Mouse (Mus musculus): ENCODE results near the gene Mlec. TPM values are rescaled to one million over a fixed set of nuclear protein-coding genes. Genes with fewer than 3 reads are reported as not detected.
A peak's percentile ranks its signal among the peaks of the same experiment; 100 is the strongest.

Gene Mlec
- total and polyA plus RNA-seq, 3 experiments, result 156 to 167 TPM; not detected in 1

GRCm38 (mm10) chr5:115158040-115158983, at the start of gene Mlec (continued):
- TF ChIP-seq GATA1 (IDR thresholded peaks at IDR 0.05; ENCODE audit: low read depth, low read length) (no peak), NRF1 (IDR thresholded peaks at IDR 0.05; ENCODE audit: insufficient read depth, low read depth, low read length, poor library complexity, severe bottlenecking) (peak; percentile 44), POLR2A (IDR thresholded peaks at IDR 0.05; ENCODE audit: control insufficient read depth in 1 of 2, insufficient read depth in 1 of 2, low read depth in 1 of 2, low read length in 2 of 2, poor library complexity in 1 of 2) (peak; percentile 80), MXI1 (IDR thresholded peaks at IDR 0.05; ENCODE audit: low read depth, low read length) (peak; percentile 69), POLR2AphosphoS5 (IDR thresholded peaks at IDR 0.05; ENCODE audit: borderline replicate concordance, low read depth, low read length) (no peak)

DNA sequence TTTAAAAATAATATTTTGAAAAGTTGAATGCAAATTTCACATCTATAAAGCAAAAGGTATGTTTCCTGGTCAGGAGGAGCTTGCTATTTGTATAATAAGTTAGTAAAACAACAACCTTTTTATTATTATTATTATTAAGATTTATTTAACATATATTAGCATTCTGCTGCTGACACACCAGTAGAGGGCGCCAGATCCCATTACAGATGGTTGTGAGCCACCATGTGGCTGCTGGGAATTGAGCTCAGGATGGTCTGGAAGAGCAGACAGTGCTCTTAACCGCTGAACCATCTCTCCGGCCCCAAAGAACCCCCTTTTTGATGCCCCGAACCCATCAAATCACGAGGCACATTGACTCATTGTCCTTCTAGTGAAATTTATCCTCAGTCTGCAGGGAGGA, 49.3 kb upstream of the Mlec start:
- peaks cover 0 to 29% of the 10 kb centered on the region in 2 experiments; a peak in 2 of 4 replicates for H3K4me1 ChIP-seq (ENCODE audit: control insufficient read depth in 1 of 2, insufficient read depth in 2 of 2, low read length in 2 of 2)
- no peak overlapping the region for H3K27ac ChIP-seq (ENCODE audit: control insufficient read depth, low read depth, low read length)
- no peak overlapping the region for H3K9ac ChIP-seq (ENCODE audit: control insufficient read depth, low read depth, low read length, poor library complexity, severe bottlenecking)
- no peak for DNase-seq (ENCODE audit: low read depth, low spot score)
- peaks cover 0 to 8% of the 10 kb centered on the region in 2 experiments; a peak in 2 of 4 replicates for H3K36me3 ChIP-seq (ENCODE audit: control insufficient read depth in 1 of 2, insufficient read depth in 2 of 2, low read length in 2 of 2)
- H3K79me2 ChIP-seq (ENCODE audit: control insufficient read depth, insufficient read depth, low read length, poor library complexity), result no peaks in the 10 kb centered on the region
- no peak overlapping the region for H3K4me3 ChIP-seq (ENCODE audit: control insufficient read depth in 1 of 2, insufficient read depth in 1 of 2, low read depth in 2 of 2, low read length in 2 of 2)
- TF ChIP-seq CTCF (IDR thresholded peaks at IDR 0.05 in 2 of 3, conservative IDR thresholded peaks at IDR 0.05 in 1 of 3; ENCODE audit: control insufficient read depth in 1 of 3, insufficient read depth in 1 of 3, low read depth in 2 of 3, low read length in 3 of 3, poor library complexity in 1 of 3, severe bottlenecking in 1 of 3) (peak in 2 of 3 experiments; percentile 27 to 29; a peak in 3 of 6 replicates), E2F4 (IDR thresholded peaks at IDR 0.05; ENCODE audit: borderline replicate concordance, low read depth, low read length) (no peak)
- no peaks in the 10 kb centered on the region for H3K27me3 ChIP-seq (ENCODE audit: control insufficient read depth in 1 of 2, insufficient read depth in 2 of 2, low read length in 2 of 2)
- no peaks in the 10 kb centered on the region for H3K9me3 ChIP-seq (replicated peaks; ENCODE audit: insufficient read depth, low read length)

GRCm38 (mm10) chr5:115204562-115205311, 46.8 kb upstream of the Mlec start:
- Histone ChIP-seq H3K27me3 (ENCODE audit: control insufficient read depth in 1 of 2, insufficient read depth in 2 of 2, low read length in 2 of 2) (peaks cover 0 to 2% of the 10 kb centered on the region in 2 experiments; a peak in 2 of 4 replicates), H3K9me3 (replicated peaks; ENCODE audit: insufficient read depth, low read length) (no peaks in the 10 kb centered on the region), H3K36me3 (ENCODE audit: control insufficient read depth in 1 of 2, insufficient read depth in 2 of 2, low read length in 2 of 2) (peaks cover 0 to 8% of the 10 kb centered on the region in 2 experiments; a peak in 2 of 4 replicates), H3K4me1 (ENCODE audit: control insufficient read depth in 1 of 2, insufficient read depth in 2 of 2, low read length in 2 of 2) (peaks cover 0 to 29% of the 10 kb centered on the region in 2 experiments; a peak in 2 of 4 replicates), H3K79me2 (ENCODE audit: control insufficient read depth, insufficient read depth, low read length, poor library complexity) (no peaks in the 10 kb centered on the region), H3K4me3 (ENCODE audit: control insufficient read depth in 1 of 2, insufficient read depth in 1 of 2, low read depth in 2 of 2, low read length in 2 of 2) (peak overlapping the region; percentile 45 to 49), H3K27ac (ENCODE audit: control insufficient read depth, low read depth, low read length) (no peak overlapping the region), H3K9ac (ENCODE audit: control insufficient read depth, low read depth, low read length, poor library complexity, severe bottlenecking) (peak overlapping the region; percentile 50)
- peak; percentile 37 for DNase-seq (ENCODE audit: low read depth, low spot score)
- TF ChIP-seq MAX (IDR thresholded peaks at IDR 0.05; ENCODE audit: low read length) (0 out of 2 replicates have a peak, but pooled peaks have one; percentile 17), CTCF (IDR thresholded peaks at IDR 0.05 in 2 of 3, conservative IDR thresholded peaks at IDR 0.05 in 1 of 3; ENCODE audit: control insufficient read depth in 1 of 3, insufficient read depth in 1 of 3, low read depth in 2 of 3, low read length in 3 of 3, poor library complexity in 1 of 3, severe bottlenecking in 1 of 3) (no peak), NRF1 (IDR thresholded peaks at IDR 0.05; ENCODE audit: insufficient read depth, low read depth, low read length, poor library complexity, severe bottlenecking) (0 out of 2 replicates have a peak, but pooled peaks have one; percentile 15)
